ENCODE assay signal across 8 mouse cellular contexts in genomic region chr2:158361678-158362320, GRCm38 (mm10). TPM values are rescaled to one million over a fixed set of nuclear protein-coding genes. Genes with fewer than 3 reads are reported as not detected.
A peak's percentile ranks its signal among the peaks of the same experiment; 100 is the strongest.
DNase-seq lines count a peak whose midpoint lies in the region; ATAC-seq and TF ChIP-seq lines count a peak whose summit lies in the region.

No protein-coding gene starts in this region.

- H3K4me3 ChIP-seq in heart, adult 2 months: peak overlapping the region; percentile 68
- no peak overlapping the region for H3K4me3 ChIP-seq in ES-Bruce4 (ENCODE audit: low read depth, low read length)
- peak overlapping the region; percentile 83 for H3K4me3 ChIP-seq in forebrain, embryonic 12.5 days (replicated peaks)
- peak overlapping the region; percentile 75 for H3K4me3 ChIP-seq in liver, embryonic 12.5 days

- DNase-seq in heart, adult 2 months: no peak
- no peak for DNase-seq in heart, postnatal 25 days (ENCODE audit: low spot score)
- DNase-seq in thymus, postnatal 14 days: no peak
- DNase-seq in lung, adult 18-20 months: no peak

- H3K27ac ChIP-seq in heart, adult 2 months: peak overlapping the region; percentile 5; the same call in 1 of the 2 replicates
- H3K27ac ChIP-seq in ES-Bruce4 (ENCODE audit: insufficient read depth, low read length): peak overlapping the region; percentile 85
- 0 out of 2 replicates have a peak overlapping the region, but pooled peaks have one; percentile 2 for H3K27ac ChIP-seq in forebrain, embryonic 12.5 days
- H3K27ac ChIP-seq in liver, embryonic 12.5 days: peak overlapping the region; percentile 22; the same call in 1 of the 2 replicates

- ATAC-seq in forebrain, embryonic 12.5 days (ENCODE audit: low FRiP score): peak; percentile 67
- ATAC-seq in liver, embryonic 12.5 days: peak; percentile 51
- ATAC-seq in inflammation-experienced regulatory T-cells, adult 6 months: no peak

- H3K27me3 ChIP-seq in heart, adult 2 months (ENCODE audit: control insufficient read depth, insufficient read depth, low read length): no peaks in the 10 kb centered on the region
- no peaks in the 10 kb centered on the region for H3K27me3 ChIP-seq in ES-Bruce4 (ENCODE audit: control insufficient read depth, insufficient read depth, low read length, poor library complexity, severe bottlenecking)
- H3K27me3 ChIP-seq in forebrain, embryonic 12.5 days: no peaks in the 10 kb centered on the region
- no peaks in the 10 kb centered on the region for H3K27me3 ChIP-seq in liver, embryonic 12.5 days (replicated peaks)

- H3K4me1 ChIP-seq in heart, adult 2 months (ENCODE audit: control insufficient read depth, insufficient read depth, low read length): peaks cover 3% of the 10 kb centered on the region
- no peaks in the 10 kb centered on the region for H3K4me1 ChIP-seq in ES-Bruce4 (ENCODE audit: control insufficient read depth, insufficient read depth, low read length)
- H3K4me1 ChIP-seq in forebrain, embryonic 12.5 days: peaks cover 19% of the 10 kb centered on the region
- peaks cover 30% of the 10 kb centered on the region for H3K4me1 ChIP-seq in liver, embryonic 12.5 days

- no peaks in the 10 kb centered on the region for H3K79me2 ChIP-seq in heart, adult 2 months (replicated peaks; ENCODE audit: control insufficient read depth, insufficient read depth, low read length)

- TF ChIP-seq EP300 in heart, adult 2 months (IDR thresholded peaks at IDR 0.05; ENCODE audit: insufficient read depth, low read depth, low read length): no peak
- TF ChIP-seq EP300 in ES-Bruce4 (IDR thresholded peaks at IDR 0.05; ENCODE audit: insufficient read depth, low read depth, low read length): no peak

- peak overlapping the region; percentile 5 for H3K4me2 ChIP-seq in forebrain, embryonic 12.5 days
- H3K4me2 ChIP-seq in liver, embryonic 12.5 days: peak overlapping the region; percentile 78

- peak; percentile 56 for TF ChIP-seq CTCF in heart, adult 2 months (IDR thresholded peaks at IDR 0.05)
- TF ChIP-seq CTCF in ES-Bruce4 (IDR thresholded peaks at IDR 0.05; ENCODE audit: low read depth, low read length): no peak

- WGBS in heart, adult 2 months: 32% methylated on average over 8 of the region's 8 CpGs
- WGBS in forebrain, embryonic 12.5 days: 49% methylated on average over 8 of the region's 8 CpGs
- WGBS in liver, embryonic 12.5 days (ENCODE audit: insufficient replicate concordance): 35% methylated on average over 8 of the region's 8 CpGs

- H3K36me3 ChIP-seq in heart, adult 2 months (ENCODE audit: control insufficient read depth, insufficient read depth, low read length): no peaks in the 10 kb centered on the region
- H3K36me3 ChIP-seq in ES-Bruce4 (ENCODE audit: control insufficient read depth, insufficient read depth, low read length, poor library complexity, severe bottlenecking): peaks cover 39% of the 10 kb centered on the region
- H3K36me3 ChIP-seq in forebrain, embryonic 12.5 days (replicated peaks): peaks cover 34% of the 10 kb centered on the region
- H3K36me3 ChIP-seq in liver, embryonic 12.5 days: peaks cover 38% of the 10 kb centered on the region

- no peaks in the 10 kb centered on the region for H3K9me3 ChIP-seq in ES-Bruce4 (replicated peaks; ENCODE audit: control insufficient read depth, insufficient read depth, low read length, poor library complexity, severe bottlenecking)
- H3K9me3 ChIP-seq in forebrain, embryonic 12.5 days: no peaks in the 10 kb centered on the region
- H3K9me3 ChIP-seq in liver, embryonic 12.5 days (replicated peaks): no peaks in the 10 kb centered on the region

- peak overlapping the region; percentile 47; the same call in 1 of the 2 replicates for H3K9ac ChIP-seq in heart, adult 2 months (ENCODE audit: low read depth, low read length)
- peak overlapping the region; percentile 43 for H3K9ac ChIP-seq in ES-Bruce4 (ENCODE audit: low read depth, poor library complexity, severe bottlenecking)
- H3K9ac ChIP-seq in forebrain, embryonic 12.5 days: no peak overlapping the region
- peak overlapping the region; percentile 84; the same call in 1 of the 2 replicates for H3K9ac ChIP-seq in liver, embryonic 12.5 days

- TF ChIP-seq POLR2A in heart, adult 2 months (IDR thresholded peaks at IDR 0.05; ENCODE audit: insufficient read depth, low read depth, low read length): no peak
- TF ChIP-seq POLR2A in ES-Bruce4 (IDR thresholded peaks at IDR 0.05; ENCODE audit: insufficient read depth, low read length): no peak

- intact Hi-C loops in heart, adult 2 months (cut with DNase I): loop anchor here (2.0 kb wide), 1 partner anchor 47 kb away; the partner anchor contains the start of gene Ralgapb
- intact Hi-C loops in heart, postnatal 25 days (cut with DNase I): loop anchor here (5.0 kb wide), 1 partner anchor 46 kb away; the partner anchor contains the start of gene Ralgapb

RNA-seq across cellular contexts. Expression of gene Snhg11, which starts 13.6 kb away (rescaled TPM):
- total RNA-seq in heart, adult 2 months (2021): under 1 TPM in 1 of 2 experiments, not detected in 1; 0.05 TPM
- polyA plus RNA-seq in heart, adult 2 months (2012; rRNA removed): 0.55 and 1.1 TPM in 2 replicates
- total RNA-seq in heart, postnatal 25 days (2021): under 1 TPM in 1 of 2 experiments, not detected in 1; 0.31 TPM
- polyA plus RNA-seq in ES-Bruce4 (2011; ENCODE audit: insufficient read depth, insufficient read length, low read depth, missing spikeins): 39.8 and 41.0 TPM in 2 replicates
- polyA plus RNA-seq in forebrain, embryonic 12.5 days (2016; fragmentation: Nextera tagmentation; extraction: Ambion mirVana): 34.1 and 39.7 TPM in 2 replicates
- polyA plus RNA-seq in liver, embryonic 12.5 days (2016; fragmentation: Nextera tagmentation; extraction: Ambion mirVana): 2.2 and 2.4 TPM in 2 replicates
- polyA plus RNA-seq in inflammation-experienced regulatory T-cells, adult 6 months (2017; shearing (Covaris generic)): under 1 TPM in 2 of 3 experiments, not detected in 1; 0.10 to 0.11 TPM

RNA-seq across cellular contexts. Expression of gene Ralgapb, which starts 47.8 kb away (rescaled TPM):
- 10 to 100 TPM; 33.7 to 34.5 TPM for total RNA-seq in heart, adult 2 months (2021)
- polyA plus RNA-seq in heart, adult 2 months (2012; rRNA removed): 14.6 and 32.2 TPM in 2 replicates
- 10 to 100 TPM; 33.7 to 33.9 TPM for total RNA-seq in heart, postnatal 25 days (2021)
- polyA plus RNA-seq in ES-Bruce4 (2011; ENCODE audit: insufficient read depth, insufficient read length, low read depth, missing spikeins): 54.6 and 57.7 TPM in 2 replicates
- 24.3 and 26.0 TPM in 2 replicates for polyA plus RNA-seq in forebrain, embryonic 12.5 days (2016; fragmentation: Nextera tagmentation; extraction: Ambion mirVana)
- 10.5 TPM in 2 replicates for polyA plus RNA-seq in liver, embryonic 12.5 days (2016; fragmentation: Nextera tagmentation; extraction: Ambion mirVana)
- polyA plus RNA-seq in inflammation-experienced regulatory T-cells, adult 6 months (2017; shearing (Covaris generic)): 10 to 100 TPM; 13.3 to 18.2 (median 13.8) TPM

RNA-seq across cellular contexts. Expression of gene Lbp, which starts 55.5 kb away (rescaled TPM):
- 1 to 10 TPM; 5.0 to 6.4 TPM for total RNA-seq in heart, adult 2 months (2021)
- polyA plus RNA-seq in heart, adult 2 months (2012; rRNA removed): 22.4 and 27.1 TPM in 2 replicates
- 1 to 10 TPM; 5.4 to 6.4 TPM for total RNA-seq in heart, postnatal 25 days (2021)
- polyA plus RNA-seq in ES-Bruce4 (2011; ENCODE audit: insufficient read depth, insufficient read length, low read depth, missing spikeins): 0.43 and 0.46 TPM in 2 replicates
- polyA plus RNA-seq in forebrain, embryonic 12.5 days (2016; fragmentation: Nextera tagmentation; extraction: Ambion mirVana): 1.5 and 2.3 TPM in 2 replicates
- polyA plus RNA-seq in liver, embryonic 12.5 days (2016; fragmentation: Nextera tagmentation; extraction: Ambion mirVana): 12.9 and 14.4 TPM in 2 replicates
- polyA plus RNA-seq in inflammation-experienced regulatory T-cells, adult 6 months (2017; shearing (Covaris generic)): 1 to 10 TPM in 1 of 3 experiments, not detected in 2; 1.0 TPM

Comparison
In these comparisons a context has a peak if more than half of its experiments do, and no peak if none do; other contexts are left out.
1. H3K27ac ChIP-seq: peak in every context shown above with its lines; median percentile 85 in ES-Bruce4; 22 in liver, embryonic 12.5 days; 5 in heart, adult 2 months; 2 in forebrain, embryonic 12.5 days.
2. RNA of gene Snhg11, which starts 13.6 kb away (polyA plus RNA-seq): 39.8 to 41.0 TPM in ES-Bruce4 and 34.1 to 39.7 TPM in forebrain, embryonic 12.5 days; 2.2 to 2.4 TPM in liver, embryonic 12.5 days, 0.55 to 1.1 TPM in heart, adult 2 months and 0.10 to 0.11 TPM in inflammation-experienced regulatory T-cells, adult 6 months; every median in the first group is over 10 times any median in the second.